Mouse (Mus musculus): ENCODE measurements around the gene Ptpn13. TPM values are rescaled to one million over a fixed set of nuclear protein-coding genes. Genes with fewer than 3 reads are reported as not detected.

Gene Ptpn13
- polyA plus RNA-seq (2014; fragmentation: Nextera tagmentation; extraction: Ambion mirVana) = 5.4 and 8.7 TPM in 2 replicates

- Histone ChIP-seq H3K27ac (replicated peaks; ENCODE audit: low read depth, low read length) (peak within 1 kb of the TSS; percentile 70), H3K4me1 (ENCODE audit: control insufficient read depth, insufficient read depth, low read length) (peaks cover 20% of the 10 kb centered on the region), H3K27me3 (ENCODE audit: control insufficient read depth, insufficient read depth, low read length) (no peaks in the 10 kb centered on the region), H3K9ac (replicated peaks; ENCODE audit: low read length) (peak within 1 kb of the TSS; percentile 73), H3K9me3 (ENCODE audit: control insufficient read depth, low read length) (no peaks in the 10 kb centered on the region), H3K36me3 (ENCODE audit: control insufficient read depth, insufficient read depth, low read length) (no peaks in the 10 kb centered on the region), H3K4me3 (replicated peaks; ENCODE audit: low read depth, low read length) (peak within 1 kb of the TSS; percentile 74), H3K4me2 (ENCODE audit: low read length) (peak within 1 kb of the TSS; percentile 93)
- WGBS = under 1% methylated on average over 55 of the region's 55 CpGs
- DNase-seq = peak; percentile 94
- peak; percentile 96 for ATAC-seq (ENCODE audit: low FRiP score, low TSS enrichment)
These were observed at the start of gene Ptpn13 for GRCm38 (mm10) chr5:103424678-103425319. TSS of gene Ptpn13 (plus strand) at chr5:103425192.

DNA sequence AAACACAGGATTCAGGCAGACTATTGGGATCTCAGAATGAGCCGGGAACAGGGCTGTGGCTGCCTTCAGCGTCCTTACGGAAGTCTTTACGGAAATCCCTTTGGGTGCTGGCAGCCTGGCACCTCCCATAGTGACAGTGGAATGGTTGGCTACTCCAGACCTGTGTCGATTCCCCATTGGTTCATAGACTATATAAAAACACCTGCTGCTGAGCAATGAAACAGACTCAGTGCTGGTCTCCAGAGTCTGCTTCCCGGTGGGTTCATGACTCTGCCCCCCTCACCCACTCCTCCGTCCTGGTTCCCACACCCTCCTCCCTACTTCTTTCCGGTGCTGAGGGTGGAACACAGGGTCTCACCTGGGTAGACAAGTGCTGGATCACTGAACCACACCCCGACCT lies 49.8 kb upstream of the Ptpn13 start:
- Histone ChIP-seq H3K4me2 (ENCODE audit: low read length) (no peak overlapping the region), H3K27ac (replicated peaks; ENCODE audit: low read depth, low read length) (no peak overlapping the region), H3K36me3 (ENCODE audit: control insufficient read depth, insufficient read depth, low read length) (no peaks in the 10 kb centered on the region), H3K27me3 (ENCODE audit: control insufficient read depth, insufficient read depth, low read length) (no peaks in the 10 kb centered on the region), H3K9me3 (ENCODE audit: control insufficient read depth, low read length) (no peaks in the 10 kb centered on the region), H3K4me3 (replicated peaks; ENCODE audit: low read depth, low read length) (no peak overlapping the region), H3K4me1 (ENCODE audit: control insufficient read depth, insufficient read depth, low read length) (no peaks in the 10 kb centered on the region), H3K9ac (replicated peaks; ENCODE audit: low read length) (no peak overlapping the region)
- DNase-seq (no peak), ATAC-seq (ENCODE audit: low FRiP score, low TSS enrichment) (no peak)
- WGBS = 92% methylated on average over 9 of the region's 9 CpGs

- H3K9me3 ChIP-seq (ENCODE audit: control insufficient read depth, low read length) = no peaks in the 10 kb centered on the region
- DNase-seq = no peak
- no peak overlapping the region for H3K4me3 ChIP-seq (replicated peaks; ENCODE audit: low read depth, low read length)
- 0 out of 2 replicates have a peak, but pooled peaks cover 4% of the 10 kb centered on the region for H3K4me1 ChIP-seq (ENCODE audit: control insufficient read depth, insufficient read depth, low read length)
- no peak overlapping the region for H3K9ac ChIP-seq (replicated peaks; ENCODE audit: low read length)
- ATAC-seq (ENCODE audit: low FRiP score, low TSS enrichment) = no peak
- H3K27ac ChIP-seq (replicated peaks; ENCODE audit: low read depth, low read length) = no peak overlapping the region
- WGBS = 73% methylated on average over 17 of the region's 17 CpGs
- H3K4me2 ChIP-seq (ENCODE audit: low read length) = no peak overlapping the region
- H3K27me3 ChIP-seq (ENCODE audit: control insufficient read depth, insufficient read depth, low read length) = no peaks in the 10 kb centered on the region
- H3K36me3 ChIP-seq (ENCODE audit: control insufficient read depth, insufficient read depth, low read length) = no peaks in the 10 kb centered on the region
These were observed 48.4 kb upstream of the Ptpn13 start for GRCm38 (mm10) chr5:103376354-103377295.

- 60% methylated on average over 12 of the region's 12 CpGs for WGBS
These were observed 47.4 kb upstream of the Ptpn13 start for GRCm38 (mm10) chr5:103377493-103378130.

GRCm38 (mm10) chr5:103380785-103381527 lies 44.0 kb upstream of the Ptpn13 start:
- DNase-seq (peak; percentile 32), ATAC-seq (ENCODE audit: low FRiP score, low TSS enrichment) (no peak)
- no peak overlapping the region for H3K9ac ChIP-seq (replicated peaks; ENCODE audit: low read length)
- 0 out of 2 replicates have a peak, but pooled peaks cover 4% of the 10 kb centered on the region for H3K4me1 ChIP-seq (ENCODE audit: control insufficient read depth, insufficient read depth, low read length)
- WGBS = 37% methylated on average over 11 of the region's 11 CpGs
- H3K4me3 ChIP-seq (replicated peaks; ENCODE audit: low read depth, low read length) = no peak overlapping the region
- no peaks in the 10 kb centered on the region for H3K27me3 ChIP-seq (ENCODE audit: control insufficient read depth, insufficient read depth, low read length)
- no peaks in the 10 kb centered on the region for H3K9me3 ChIP-seq (ENCODE audit: control insufficient read depth, low read length)
- no peaks in the 10 kb centered on the region for H3K36me3 ChIP-seq (ENCODE audit: control insufficient read depth, insufficient read depth, low read length)
- 0 out of 2 replicates have a peak overlapping the region, but pooled peaks have one; percentile 13 for H3K27ac ChIP-seq (replicated peaks; ENCODE audit: low read depth, low read length)
- no peak overlapping the region for H3K4me2 ChIP-seq (ENCODE audit: low read length)

More at GRCm38 (mm10) chr5:103377493-103378130, 47.4 kb upstream of the Ptpn13 start:
- no peaks in the 10 kb centered on the region for H3K27me3 ChIP-seq (ENCODE audit: control insufficient read depth, insufficient read depth, low read length)
- DNase-seq (no peak), ATAC-seq (ENCODE audit: low FRiP score, low TSS enrichment) (no peak)
- H3K9ac ChIP-seq (replicated peaks; ENCODE audit: low read length) = no peak overlapping the region
- no peaks in the 10 kb centered on the region for H3K36me3 ChIP-seq (ENCODE audit: control insufficient read depth, insufficient read depth, low read length)
- H3K27ac ChIP-seq (replicated peaks; ENCODE audit: low read depth, low read length) = no peak overlapping the region
- no peak overlapping the region for H3K4me3 ChIP-seq (replicated peaks; ENCODE audit: low read depth, low read length)
- no peak overlapping the region for H3K4me2 ChIP-seq (ENCODE audit: low read length)
- no peaks in the 10 kb centered on the region for H3K9me3 ChIP-seq (ENCODE audit: control insufficient read depth, low read length)
- 0 out of 2 replicates have a peak, but pooled peaks cover 4% of the 10 kb centered on the region for H3K4me1 ChIP-seq (ENCODE audit: control insufficient read depth, insufficient read depth, low read length)

DNA sequence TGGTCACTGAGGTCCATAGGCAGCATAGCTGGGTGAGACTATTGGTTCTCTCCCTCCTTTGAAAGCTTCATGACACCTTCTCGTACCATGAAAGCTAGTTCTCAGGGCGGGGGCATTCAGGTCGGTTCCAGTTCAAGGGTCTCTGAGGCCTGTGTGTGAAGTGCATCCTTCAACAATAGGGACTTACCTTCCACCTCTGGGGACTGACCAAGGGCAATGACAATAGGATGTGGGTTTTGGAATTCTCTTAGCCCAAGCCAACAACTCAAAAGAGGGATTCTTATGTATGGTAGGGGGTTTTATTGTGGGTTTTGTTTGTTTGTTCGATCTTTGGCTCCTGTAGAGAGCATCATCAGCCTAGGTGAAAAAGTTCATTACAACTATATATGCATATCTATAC lies 42.0 kb upstream of the Ptpn13 start:
- H3K27ac ChIP-seq (replicated peaks; ENCODE audit: low read depth, low read length) = no peak overlapping the region
- no peak overlapping the region for H3K4me2 ChIP-seq (ENCODE audit: low read length)
- H3K4me1 ChIP-seq (ENCODE audit: control insufficient read depth, insufficient read depth, low read length) = 0 out of 2 replicates have a peak, but pooled peaks cover 4% of the 10 kb centered on the region
- no peak for DNase-seq
- H3K9ac ChIP-seq (replicated peaks; ENCODE audit: low read length) = no peak overlapping the region
- WGBS = 91% methylated on average over 4 of the region's 4 CpGs
- no peak overlapping the region for H3K4me3 ChIP-seq (replicated peaks; ENCODE audit: low read depth, low read length)
- H3K9me3 ChIP-seq (ENCODE audit: control insufficient read depth, low read length) = no peaks in the 10 kb centered on the region
- ATAC-seq (ENCODE audit: low FRiP score, low TSS enrichment) = no peak
- no peaks in the 10 kb centered on the region for H3K27me3 ChIP-seq (ENCODE audit: control insufficient read depth, insufficient read depth, low read length)
- no peaks in the 10 kb centered on the region for H3K36me3 ChIP-seq (ENCODE audit: control insufficient read depth, insufficient read depth, low read length)

GRCm38 (mm10) chr5:103384021-103384420 lies 41.0 kb upstream of the Ptpn13 start:
- no peaks in the 10 kb centered on the region for H3K27me3 ChIP-seq (ENCODE audit: control insufficient read depth, insufficient read depth, low read length)
- no peaks in the 10 kb centered on the region for H3K36me3 ChIP-seq (ENCODE audit: control insufficient read depth, insufficient read depth, low read length)
- H3K9ac ChIP-seq (replicated peaks; ENCODE audit: low read length) = no peak overlapping the region
- WGBS = 73% methylated on average over 7 of the region's 7 CpGs
- DNase-seq (no peak), ATAC-seq (ENCODE audit: low FRiP score, low TSS enrichment) (no peak)
- H3K4me2 ChIP-seq (ENCODE audit: low read length) = no peak overlapping the region
- no peaks in the 10 kb centered on the region for H3K9me3 ChIP-seq (ENCODE audit: control insufficient read depth, low read length)
- H3K4me3 ChIP-seq (replicated peaks; ENCODE audit: low read depth, low read length) = no peak overlapping the region
- H3K27ac ChIP-seq (replicated peaks; ENCODE audit: low read depth, low read length) = no peak overlapping the region
- H3K4me1 ChIP-seq (ENCODE audit: control insufficient read depth, insufficient read depth, low read length) = 0 out of 2 replicates have a peak, but pooled peaks cover 4% of the 10 kb centered on the region

GRCm38 (mm10) chr5:103387540-103388026 lies 37.4 kb upstream of the Ptpn13 start:
- Histone ChIP-seq H3K4me1 (ENCODE audit: control insufficient read depth, insufficient read depth, low read length) (peaks cover under 1% of the 10 kb centered on the region; the same call in 1 of the 2 replicates), H3K27ac (replicated peaks; ENCODE audit: low read depth, low read length) (no peak overlapping the region), H3K4me3 (replicated peaks; ENCODE audit: low read depth, low read length) (no peak overlapping the region), H3K36me3 (ENCODE audit: control insufficient read depth, insufficient read depth, low read length) (no peaks in the 10 kb centered on the region), H3K4me2 (ENCODE audit: low read length) (no peak overlapping the region), H3K9ac (replicated peaks; ENCODE audit: low read length) (no peak overlapping the region), H3K9me3 (ENCODE audit: control insufficient read depth, low read length) (no peaks in the 10 kb centered on the region), H3K27me3 (ENCODE audit: control insufficient read depth, insufficient read depth, low read length) (no peaks in the 10 kb centered on the region)
- DNase-seq (no peak), ATAC-seq (ENCODE audit: low FRiP score, low TSS enrichment) (no peak)
- 67% methylated on average over 8 of the region's 8 CpGs for WGBS
